Mouse (Mus musculus): Measurements from ENCODE around the gene Sirt2. TPM values are rescaled to one million over a fixed set of nuclear protein-coding genes. Genes with fewer than 3 reads are reported as not detected.
A peak's percentile ranks its signal among the peaks of the same experiment; 100 is the strongest.

Sirt2 gene
- polyA plus RNA-seq, 1 experiment from 2014 or later, result 67.3 TPM

- Histone ChIP-seq H3K4me2 (replicated peaks; ENCODE audit: low read depth, low read length) (no peak overlapping the region), H3K4me1 (ENCODE audit: insufficient read depth, low read length) (no peaks in the 10 kb centered on the region), H3K9me3 (ENCODE audit: low read length) (no peaks in the 10 kb centered on the region), H3K9ac (replicated peaks; ENCODE audit: low read length) (no peak overlapping the region), H3K27me3 (ENCODE audit: insufficient read depth, low read length) (no peaks in the 10 kb centered on the region), H3K27ac (ENCODE audit: low read length) (no peak overlapping the region), H3K36me3 (ENCODE audit: insufficient read depth, low read length) (no peaks in the 10 kb centered on the region; the same call in 1 of the 2 replicates), H3K4me3 (ENCODE audit: low read length) (no peak overlapping the region)
- ATAC-seq (ENCODE audit: low FRiP score, low TSS enrichment), result no peak
- WGBS, result 91% methylated on average over 7 of the region's 7 CpGs
Observed at GRCm38 (mm10) chr7:28775129-28775528, 8.6 kb downstream of the Sirt2 start.

GRCm38 (mm10) chr7:28778825-28779224, 12.3 kb downstream of the Sirt2 start:
- no peaks in the 10 kb centered on the region for H3K27me3 ChIP-seq (ENCODE audit: insufficient read depth, low read length)
- H3K4me3 ChIP-seq (ENCODE audit: low read length), result no peak overlapping the region
- no peak for ATAC-seq (ENCODE audit: low FRiP score, low TSS enrichment)
- H3K9ac ChIP-seq (replicated peaks; ENCODE audit: low read length), result no peak overlapping the region
- H3K27ac ChIP-seq (ENCODE audit: low read length), result no peak overlapping the region
- H3K4me1 ChIP-seq (ENCODE audit: insufficient read depth, low read length), result 0 out of 2 replicates have a peak, but pooled peaks cover 3% of the 10 kb centered on the region
- WGBS, result 85% methylated on average over 9 of the region's 9 CpGs
- no peaks in the 10 kb centered on the region for H3K36me3 ChIP-seq (ENCODE audit: insufficient read depth, low read length)
- H3K9me3 ChIP-seq (ENCODE audit: low read length), result no peaks in the 10 kb centered on the region
- H3K4me2 ChIP-seq (replicated peaks; ENCODE audit: low read depth, low read length), result no peak overlapping the region

GRCm38 (mm10) chr7:28780067-28780658, 13.6 kb downstream of the Sirt2 start:
- H3K4me3 ChIP-seq (ENCODE audit: low read length), result no peak overlapping the region
- H3K27ac ChIP-seq (ENCODE audit: low read length), result no peak overlapping the region
- H3K27me3 ChIP-seq (ENCODE audit: insufficient read depth, low read length), result no peaks in the 10 kb centered on the region
- 46% methylated on average over 6 of the region's 6 CpGs for WGBS
- no peak overlapping the region for H3K9ac ChIP-seq (replicated peaks; ENCODE audit: low read length)
- ATAC-seq (ENCODE audit: low FRiP score, low TSS enrichment), result peak; percentile 77
- 0 out of 2 replicates have a peak, but pooled peaks cover 3% of the 10 kb centered on the region for H3K4me1 ChIP-seq (ENCODE audit: insufficient read depth, low read length)
- no peaks in the 10 kb centered on the region for H3K36me3 ChIP-seq (ENCODE audit: insufficient read depth, low read length)
- H3K9me3 ChIP-seq (ENCODE audit: low read length), result no peaks in the 10 kb centered on the region
- no peak overlapping the region for H3K4me2 ChIP-seq (replicated peaks; ENCODE audit: low read depth, low read length)

GRCm38 (mm10) chr7:28780857-28781256, 14.3 kb downstream of the Sirt2 start:
- Histone ChIP-seq H3K4me1 (ENCODE audit: insufficient read depth, low read length) (0 out of 2 replicates have a peak, but pooled peaks cover 3% of the 10 kb centered on the region), H3K4me3 (ENCODE audit: low read length) (no peak overlapping the region), H3K9me3 (ENCODE audit: low read length) (no peaks in the 10 kb centered on the region), H3K9ac (replicated peaks; ENCODE audit: low read length) (no peak overlapping the region), H3K27me3 (ENCODE audit: insufficient read depth, low read length) (no peaks in the 10 kb centered on the region), H3K27ac (ENCODE audit: low read length) (no peak overlapping the region), H3K36me3 (ENCODE audit: insufficient read depth, low read length) (no peaks in the 10 kb centered on the region), H3K4me2 (replicated peaks; ENCODE audit: low read depth, low read length) (no peak overlapping the region)
- ATAC-seq (ENCODE audit: low FRiP score, low TSS enrichment), result no peak
- 68% methylated on average over 7 of the region's 7 CpGs for WGBS

- Histone ChIP-seq H3K4me1 (ENCODE audit: insufficient read depth, low read length) (0 out of 2 replicates have a peak, but pooled peaks cover 3% of the 10 kb centered on the region), H3K27me3 (ENCODE audit: insufficient read depth, low read length) (no peaks in the 10 kb centered on the region), H3K27ac (ENCODE audit: low read length) (no peak overlapping the region), H3K4me3 (ENCODE audit: low read length) (no peak overlapping the region), H3K36me3 (ENCODE audit: insufficient read depth, low read length) (peaks cover 3% of the 10 kb centered on the region; the same call in 1 of the 2 replicates), H3K9ac (replicated peaks; ENCODE audit: low read length) (no peak overlapping the region), H3K4me2 (replicated peaks; ENCODE audit: low read depth, low read length) (no peak overlapping the region), H3K9me3 (ENCODE audit: low read length) (no peaks in the 10 kb centered on the region)
- ATAC-seq (ENCODE audit: low FRiP score, low TSS enrichment), result no peak
- 93% methylated on average over 8 of the region's 8 CpGs for WGBS
Observed at GRCm38 (mm10) chr7:28781261-28781663, 14.7 kb downstream of the Sirt2 start.

GRCm38 (mm10) chr7:28785161-28785560, 18.6 kb downstream of the Sirt2 start:
- no peak for ATAC-seq (ENCODE audit: low FRiP score, low TSS enrichment)
- no peak overlapping the region for H3K4me2 ChIP-seq (replicated peaks; ENCODE audit: low read depth, low read length)
- no peaks in the 10 kb centered on the region for H3K9me3 ChIP-seq (ENCODE audit: low read length)
- WGBS, result 79% methylated on average over 5 of the region's 5 CpGs
- H3K27me3 ChIP-seq (ENCODE audit: insufficient read depth, low read length), result no peaks in the 10 kb centered on the region
- H3K4me1 ChIP-seq (ENCODE audit: insufficient read depth, low read length), result peaks cover 10% of the 10 kb centered on the region
- H3K9ac ChIP-seq (replicated peaks; ENCODE audit: low read length), result no peak overlapping the region
- H3K36me3 ChIP-seq (ENCODE audit: insufficient read depth, low read length), result peaks cover 5% of the 10 kb centered on the region; the same call in 1 of the 2 replicates
- no peak overlapping the region for H3K27ac ChIP-seq (ENCODE audit: low read length)
- H3K4me3 ChIP-seq (ENCODE audit: low read length), result no peak overlapping the region

GRCm38 (mm10) chr7:28787884-28788283, 21.3 kb downstream of the Sirt2 start:
- Histone ChIP-seq H3K27me3 (ENCODE audit: insufficient read depth, low read length) (no peaks in the 10 kb centered on the region), H3K27ac (ENCODE audit: low read length) (no peak overlapping the region), H3K4me3 (ENCODE audit: low read length) (no peak overlapping the region), H3K9me3 (ENCODE audit: low read length) (no peaks in the 10 kb centered on the region), H3K4me2 (replicated peaks; ENCODE audit: low read depth, low read length) (no peak overlapping the region), H3K4me1 (ENCODE audit: insufficient read depth, low read length) (peaks cover 8% of the 10 kb centered on the region), H3K36me3 (ENCODE audit: insufficient read depth, low read length) (peaks cover 5% of the 10 kb centered on the region; the same call in 1 of the 2 replicates), H3K9ac (replicated peaks; ENCODE audit: low read length) (no peak overlapping the region)
- no peak for ATAC-seq (ENCODE audit: low FRiP score, low TSS enrichment)
- 92% methylated on average over 9 of the region's 9 CpGs for WGBS

GRCm38 (mm10) chr7:28788307-28789195, 22.0 kb downstream of the Sirt2 start, which contains the start of gene Rinl:
Gene Rinl (plus strand): TSS chr7:28788969.
- no peaks in the 10 kb centered on the region for H3K27me3 ChIP-seq (ENCODE audit: insufficient read depth, low read length)
- no peak within 1 kb of the TSS for H3K4me2 ChIP-seq (replicated peaks; ENCODE audit: low read depth, low read length)
- H3K9me3 ChIP-seq (ENCODE audit: low read length), result no peaks in the 10 kb centered on the region
- peaks cover 5% of the 10 kb centered on the region; the same call in 1 of the 2 replicates for H3K36me3 ChIP-seq (ENCODE audit: insufficient read depth, low read length)
- no peak within 1 kb of the TSS for H3K4me3 ChIP-seq (ENCODE audit: low read length)
- H3K4me1 ChIP-seq (ENCODE audit: insufficient read depth, low read length), result peaks cover 8% of the 10 kb centered on the region
- ATAC-seq (ENCODE audit: low FRiP score, low TSS enrichment), result no peak
- WGBS, result 56% methylated on average over 5 of the region's 5 CpGs
- peak within 1 kb of the TSS; percentile 31; the same call in 1 of the 2 replicates for H3K27ac ChIP-seq (ENCODE audit: low read length)
- no peak within 1 kb of the TSS for H3K9ac ChIP-seq (replicated peaks; ENCODE audit: low read length)

- ATAC-seq (ENCODE audit: low FRiP score, low TSS enrichment), result no peak
- Histone ChIP-seq H3K27ac (ENCODE audit: low read length) (peak overlapping the region; percentile 31; the same call in 1 of the 2 replicates), H3K4me2 (replicated peaks; ENCODE audit: low read depth, low read length) (no peak overlapping the region), H3K4me1 (ENCODE audit: insufficient read depth, low read length) (peaks cover 8% of the 10 kb centered on the region), H3K27me3 (ENCODE audit: insufficient read depth, low read length) (no peaks in the 10 kb centered on the region), H3K9ac (replicated peaks; ENCODE audit: low read length) (no peak overlapping the region), H3K4me3 (ENCODE audit: low read length) (no peak overlapping the region), H3K9me3 (ENCODE audit: low read length) (no peaks in the 10 kb centered on the region), H3K36me3 (ENCODE audit: insufficient read depth, low read length) (peaks cover 5% of the 10 kb centered on the region; the same call in 1 of the 2 replicates)
- WGBS, result 49% methylated on average over 3 of the region's 3 CpGs
Observed at GRCm38 (mm10) chr7:28789235-28789634, 22.7 kb downstream of the Sirt2 start.

Measured in kidney, embryonic 16.5 days (tissue).